Mouse (Mus musculus): ENCODE measurements around the gene Psmg3. TPM values are rescaled to one million over a fixed set of nuclear protein-coding genes. Genes with fewer than 3 reads are reported as not detected.

The Psmg3 gene
- polyA plus RNA-seq, 1 experiment from 2014 or later = 80.3 TPM

- Histone ChIP-seq H3K4me3 (ENCODE audit: low read length) (no peak overlapping the region), H3K36me3 (ENCODE audit: control insufficient read depth, insufficient read depth, low read length) (peaks cover 17% of the 10 kb centered on the region), H3K9me3 (ENCODE audit: control insufficient read depth, low read length) (no peaks in the 10 kb centered on the region), H3K27me3 (replicated peaks; ENCODE audit: control insufficient read depth, insufficient read depth, low read length) (no peaks in the 10 kb centered on the region), H3K4me1 (ENCODE audit: control insufficient read depth, insufficient read depth, low read length) (peaks cover 15% of the 10 kb centered on the region), H3K27ac (ENCODE audit: low read length) (no peak overlapping the region; the same call in 1 of the 2 replicates), H3K4me2 (ENCODE audit: low read depth, low read length) (no peak overlapping the region), H3K9ac (ENCODE audit: low read depth, low read length) (no peak overlapping the region)
- 91% methylated on average over 8 of the region's 8 CpGs for WGBS
- ATAC-seq = no peak
Measured at GRCm38 (mm10) chr5:139805924-139806323, 20.8 kb downstream of the Psmg3 start.

GRCm38 (mm10) chr5:139804573-139805111 is 22.0 kb downstream of the Psmg3 start:
- H3K27me3 ChIP-seq (replicated peaks; ENCODE audit: control insufficient read depth, insufficient read depth, low read length) = no peaks in the 10 kb centered on the region
- H3K4me2 ChIP-seq (ENCODE audit: low read depth, low read length) = no peak overlapping the region
- peak; percentile 72 for ATAC-seq
- H3K9me3 ChIP-seq (ENCODE audit: control insufficient read depth, low read length) = no peaks in the 10 kb centered on the region
- H3K27ac ChIP-seq (ENCODE audit: low read length) = peak overlapping the region; percentile 84
- peaks cover 15% of the 10 kb centered on the region for H3K4me1 ChIP-seq (ENCODE audit: control insufficient read depth, insufficient read depth, low read length)
- 0 out of 2 replicates have a peak overlapping the region, but pooled peaks have one; percentile 11 for H3K9ac ChIP-seq (ENCODE audit: low read depth, low read length)
- WGBS = 73% methylated on average over 11 of the region's 11 CpGs
- H3K36me3 ChIP-seq (ENCODE audit: control insufficient read depth, insufficient read depth, low read length) = peaks cover 23% of the 10 kb centered on the region
- H3K4me3 ChIP-seq (ENCODE audit: low read length) = no peak overlapping the region

- Histone ChIP-seq H3K27me3 (replicated peaks; ENCODE audit: control insufficient read depth, insufficient read depth, low read length) (no peaks in the 10 kb centered on the region), H3K27ac (ENCODE audit: low read length) (peak overlapping the region; percentile 84), H3K9ac (ENCODE audit: low read depth, low read length) (peak overlapping the region; percentile 39), H3K4me2 (ENCODE audit: low read depth, low read length) (0 out of 2 replicates have a peak overlapping the region, but pooled peaks have one; percentile 2), H3K4me1 (ENCODE audit: control insufficient read depth, insufficient read depth, low read length) (peaks cover 15% of the 10 kb centered on the region), H3K9me3 (ENCODE audit: control insufficient read depth, low read length) (no peaks in the 10 kb centered on the region), H3K36me3 (ENCODE audit: control insufficient read depth, insufficient read depth, low read length) (peaks cover 20% of the 10 kb centered on the region; the same call in 1 of the 2 replicates), H3K4me3 (ENCODE audit: low read length) (0 out of 2 replicates have a peak overlapping the region, but pooled peaks have one; percentile 1)
- WGBS = 10% methylated on average over 6 of the region's 6 CpGs
- peak; percentile 87 for ATAC-seq
Measured at GRCm38 (mm10) chr5:139804107-139804551, 22.6 kb downstream of the Psmg3 start.

GRCm38 (mm10) chr5:139803601-139804102 is 23.0 kb downstream of the Psmg3 start:
- Histone ChIP-seq H3K4me2 (ENCODE audit: low read depth, low read length) (0 out of 2 replicates have a peak overlapping the region, but pooled peaks have one; percentile 2), H3K27me3 (replicated peaks; ENCODE audit: control insufficient read depth, insufficient read depth, low read length) (no peaks in the 10 kb centered on the region), H3K36me3 (ENCODE audit: control insufficient read depth, insufficient read depth, low read length) (peaks cover 20% of the 10 kb centered on the region; the same call in 1 of the 2 replicates), H3K4me3 (ENCODE audit: low read length) (0 out of 2 replicates have a peak overlapping the region, but pooled peaks have one; percentile 1), H3K9ac (ENCODE audit: low read depth, low read length) (peak overlapping the region; percentile 39), H3K9me3 (ENCODE audit: control insufficient read depth, low read length) (no peaks in the 10 kb centered on the region), H3K27ac (ENCODE audit: low read length) (peak overlapping the region; percentile 84), H3K4me1 (ENCODE audit: control insufficient read depth, insufficient read depth, low read length) (peaks cover 15% of the 10 kb centered on the region)
- ATAC-seq = peak; percentile 48
- 11% methylated on average over 12 of the region's 12 CpGs for WGBS

GRCm38 (mm10) chr5:139803165-139803564 is 23.5 kb downstream of the Psmg3 start:
- no peaks in the 10 kb centered on the region for H3K27me3 ChIP-seq (replicated peaks; ENCODE audit: control insufficient read depth, insufficient read depth, low read length)
- peaks cover 20% of the 10 kb centered on the region; the same call in 1 of the 2 replicates for H3K36me3 ChIP-seq (ENCODE audit: control insufficient read depth, insufficient read depth, low read length)
- no peak overlapping the region for H3K4me3 ChIP-seq (ENCODE audit: low read length)
- ATAC-seq = peak; percentile 27; the same call in 1 of the 2 replicates
- no peak overlapping the region for H3K4me2 ChIP-seq (ENCODE audit: low read depth, low read length)
- peak overlapping the region; percentile 31; the same call in 1 of the 2 replicates for H3K27ac ChIP-seq (ENCODE audit: low read length)
- 71% methylated on average over 8 of the region's 8 CpGs for WGBS
- H3K4me1 ChIP-seq (ENCODE audit: control insufficient read depth, insufficient read depth, low read length) = peaks cover 20% of the 10 kb centered on the region
- H3K9me3 ChIP-seq (ENCODE audit: control insufficient read depth, low read length) = no peaks in the 10 kb centered on the region
- no peak overlapping the region; the same call in 1 of the 2 replicates for H3K9ac ChIP-seq (ENCODE audit: low read depth, low read length)

GRCm38 (mm10) chr5:139801880-139802279 is 24.8 kb downstream of the Psmg3 start:
- Histone ChIP-seq H3K9me3 (ENCODE audit: control insufficient read depth, low read length) (no peaks in the 10 kb centered on the region), H3K9ac (ENCODE audit: low read depth, low read length) (no peak overlapping the region), H3K36me3 (ENCODE audit: control insufficient read depth, insufficient read depth, low read length) (peaks cover 15% of the 10 kb centered on the region; the same call in 1 of the 2 replicates), H3K4me1 (ENCODE audit: control insufficient read depth, insufficient read depth, low read length) (peaks cover 33% of the 10 kb centered on the region), H3K27ac (ENCODE audit: low read length) (no peak overlapping the region), H3K27me3 (replicated peaks; ENCODE audit: control insufficient read depth, insufficient read depth, low read length) (no peaks in the 10 kb centered on the region), H3K4me3 (ENCODE audit: low read length) (no peak overlapping the region), H3K4me2 (ENCODE audit: low read depth, low read length) (no peak overlapping the region)
- no peak for ATAC-seq
- 91% methylated on average over 10 of the region's 10 CpGs for WGBS

GRCm38 (mm10) chr5:139801231-139801630 is 25.5 kb downstream of the Psmg3 start:
- H3K4me2 ChIP-seq (ENCODE audit: low read depth, low read length) = no peak overlapping the region
- H3K9me3 ChIP-seq (ENCODE audit: control insufficient read depth, low read length) = no peaks in the 10 kb centered on the region
- H3K9ac ChIP-seq (ENCODE audit: low read depth, low read length) = no peak overlapping the region
- no peak for ATAC-seq
- H3K27ac ChIP-seq (ENCODE audit: low read length) = no peak overlapping the region
- H3K4me1 ChIP-seq (ENCODE audit: control insufficient read depth, insufficient read depth, low read length) = peaks cover 39% of the 10 kb centered on the region
- H3K36me3 ChIP-seq (ENCODE audit: control insufficient read depth, insufficient read depth, low read length) = peaks cover 12% of the 10 kb centered on the region; the same call in 1 of the 2 replicates
- no peaks in the 10 kb centered on the region for H3K27me3 ChIP-seq (replicated peaks; ENCODE audit: control insufficient read depth, insufficient read depth, low read length)
- 95% methylated on average over 8 of the region's 8 CpGs for WGBS
- H3K4me3 ChIP-seq (ENCODE audit: low read length) = no peak overlapping the region

GRCm38 (mm10) chr5:139799801-139800590 is 26.7 kb downstream of the Psmg3 start:
- Histone ChIP-seq H3K4me2 (ENCODE audit: low read depth, low read length) (no peak overlapping the region), H3K4me3 (ENCODE audit: low read length) (no peak overlapping the region), H3K27me3 (replicated peaks; ENCODE audit: control insufficient read depth, insufficient read depth, low read length) (no peaks in the 10 kb centered on the region), H3K4me1 (ENCODE audit: control insufficient read depth, insufficient read depth, low read length) (peaks cover 50% of the 10 kb centered on the region), H3K36me3 (ENCODE audit: control insufficient read depth, insufficient read depth, low read length) (peaks cover 12% of the 10 kb centered on the region; the same call in 1 of the 2 replicates), H3K27ac (ENCODE audit: low read length) (no peak overlapping the region), H3K9me3 (ENCODE audit: control insufficient read depth, low read length) (no peaks in the 10 kb centered on the region), H3K9ac (ENCODE audit: low read depth, low read length) (no peak overlapping the region)
- 91% methylated on average over 33 of the region's 33 CpGs for WGBS
- no peak for ATAC-seq

- WGBS = 92% methylated on average over 9 of the region's 9 CpGs
- ATAC-seq = no peak
- H3K4me1 ChIP-seq (ENCODE audit: control insufficient read depth, insufficient read depth, low read length) = peaks cover 56% of the 10 kb centered on the region
Measured at GRCm38 (mm10) chr5:139799041-139799440, 27.6 kb downstream of the Psmg3 start.

More at GRCm38 (mm10) chr5:139799041-139799440, 27.6 kb downstream of the Psmg3 start:
- no peak overlapping the region for H3K27ac ChIP-seq (ENCODE audit: low read length)
- peaks cover 12% of the 10 kb centered on the region; the same call in 1 of the 2 replicates for H3K36me3 ChIP-seq (ENCODE audit: control insufficient read depth, insufficient read depth, low read length)
- no peaks in the 10 kb centered on the region for H3K27me3 ChIP-seq (replicated peaks; ENCODE audit: control insufficient read depth, insufficient read depth, low read length)
- no peak overlapping the region for H3K4me3 ChIP-seq (ENCODE audit: low read length)
- H3K9ac ChIP-seq (ENCODE audit: low read depth, low read length) = no peak overlapping the region
- no peak overlapping the region for H3K4me2 ChIP-seq (ENCODE audit: low read depth, low read length)
- no peaks in the 10 kb centered on the region for H3K9me3 ChIP-seq (ENCODE audit: control insufficient read depth, low read length)

Measured in intestine, embryonic 16.5 days (tissue).